Mouse (Mus musculus) liver, adult 2 months (tissue): ENCODE measurements around the gene Podn.

ENCODE experiments used
- CTCF ChIP-seq: fragments of 200-500 bp; IDR thresholded peaks from 2 replicates; pipeline ENCODE4 v1.5.1; 2011; ENCODE audit warnings: low read depth, low read length, control low read depth
- POLR2A ChIP-seq: fragments of 200-500 bp; IDR thresholded peaks from 2 replicates; pipeline ENCODE4 v1.6.1; 2011; ENCODE audit warnings: low read length, control low read depth; ENCODE audit not compliant: insufficient read depth; ENCODE audit errors: extremely low read depth

- no peak for TF ChIP-seq POLR2A
- TF ChIP-seq CTCF = no peak
Measured at GRCm38 (mm10) chr4:107967966-107968682, 128.1 kb downstream of the Podn start, which contains the start of gene Slc1a7.
